Mouse (Mus musculus) adrenal gland, adult 10 weeks (tissue): ENCODE data around the gene Prl2a1. TPM values are rescaled to one million over a fixed set of nuclear protein-coding genes. Genes with fewer than 3 reads are reported as not detected.

Experiments used
- polyA plus RNA-seq: library from polyadenylated mRNA; stranded (reverse); fragments of 350-450 nt; fragmentation: Illumina TruSeq; extraction: RNeasy Lipid Tissue Mini Kit (QIAGEN cat#74804); gene quantifications from one replicate; pipeline ENCODE4 v1.2.3, GENCODE M21; 2014; ENCODE audit warnings: low read depth, low replicate concordance

The Prl2a1 gene
- not detected for polyA plus RNA-seq

GRCm38 (mm10) chr13:27801354-27801753 lies at the start of gene Prl2a1:
TSS of gene Prl2a1 (plus strand) at chr13:27801654.

GRCm38 (mm10) chr13:27780704-27781103 lies 20.8 kb upstream of the Prl2a1 start, which contains the start of gene Prl7c1:
TSS of gene Prl7c1 (minus strand) at chr13:27780804.

GRCm38 (mm10) chr13:27849042-27849441 lies 47.6 kb downstream of the Prl2a1 start, which contains the start of gene Prl2c1:
TSS of gene Prl2c1 (plus strand) at chr13:27849342.

Other genes with a start within 250 kb of the Prl2a1 start
- not detected for gene Prl8a9, start 237.0 kb upstream of the Prl2a1 start, polyA plus RNA-seq
- gene Prl8a1, start 219.5 kb upstream of the Prl2a1 start, polyA plus RNA-seq: not detected
- gene Prl7b1, start 191.1 kb upstream of the Prl2a1 start, polyA plus RNA-seq: not detected
- gene Prl7a1, start 159.2 kb upstream of the Prl2a1 start, polyA plus RNA-seq: not detected
- not detected for gene Prl7a2, start 133.6 kb upstream of the Prl2a1 start, polyA plus RNA-seq
- not detected for gene Prl7d1, start 84.9 kb upstream of the Prl2a1 start, polyA plus RNA-seq
- gene Prl7c1, start 20.9 kb upstream of the Prl2a1 start, polyA plus RNA-seq: not detected
- not detected for gene Prl2c1, start 47.7 kb downstream of the Prl2a1 start, polyA plus RNA-seq
- gene Prl4a1, start 214.6 kb downstream of the Prl2a1 start, polyA plus RNA-seq: not detected